Mouse (Mus musculus) C2C12 (cell line): Measurements from ENCODE around the gene Sigirr. TPM values are rescaled to one million over a fixed set of nuclear protein-coding genes. Genes with fewer than 3 reads are reported as not detected.
A peak's percentile ranks its signal among the peaks of the same experiment; 100 is the strongest.

ENCODE experiments used
- H3K27me3 ChIP-seq: one replicate; pipeline ENCODE4 v1.6.1; 2011; ENCODE audit not compliant: control insufficient read depth, insufficient read depth, insufficient read length
- H3K36me3 ChIP-seq: one replicate; pipeline ENCODE4 v1.6.1; 2011; ENCODE audit not compliant: control insufficient read depth, insufficient read depth
- H3K4me3 ChIP-seq: one replicate; pipeline ENCODE4 v1.5.1; 2011; ENCODE audit warnings: mild to moderate bottlenecking, control low read depth; ENCODE audit not compliant: poor library complexity, insufficient read depth, severe bottlenecking
- H3K79me2 ChIP-seq: one replicate; pipeline ENCODE4 v1.6.1; 2011; ENCODE audit not compliant: control insufficient read depth, insufficient read depth
- H3K79me3 ChIP-seq: one replicate; pipeline ENCODE4 v1.6.1; 2011; ENCODE audit warnings: low read depth, control low read depth
- H3ac ChIP-seq: one replicate; pipeline ENCODE3; 2011; ENCODE audit warnings: low read depth; ENCODE audit not compliant: control insufficient read depth, insufficient read length
- CEBPB ChIP-seq: IDR thresholded peaks from one replicate; pipeline ENCODE4 v1.6.1; 2011; ENCODE audit warnings: low read depth, mild to moderate bottlenecking, control low read depth, moderate library complexity
- CTCF ChIP-seq: IDR thresholded peaks from one replicate; pipeline ENCODE4 v1.5.1; 2011; ENCODE audit not compliant: control insufficient read depth, insufficient read depth, insufficient read length
- FOSL1 ChIP-seq: IDR thresholded peaks from one replicate; pipeline ENCODE4 v1.8.0; 2011; ENCODE audit warnings: mild to moderate bottlenecking, low read length; ENCODE audit not compliant: poor library complexity, insufficient read depth, severe bottlenecking
- MAX ChIP-seq: IDR thresholded peaks from one replicate; pipeline ENCODE4 v1.6.1; 2011; ENCODE audit warnings: mild to moderate bottlenecking, control low read depth
- MYOD1 ChIP-seq: IDR thresholded peaks from one replicate; pipeline ENCODE4 v1.6.1; 2011; ENCODE audit warnings: low read depth; ENCODE audit not compliant: control insufficient read depth, insufficient read length
- MYOG ChIP-seq: IDR thresholded peaks from one replicate; pipeline ENCODE4 v1.6.1; 2011; ENCODE audit not compliant: control insufficient read depth, insufficient read length; ENCODE audit errors: extremely low read depth
- USF1 ChIP-seq: IDR thresholded peaks from one replicate; pipeline ENCODE4 v1.6.1; 2011; ENCODE audit warnings: low read depth, mild to moderate bottlenecking, control low read depth, moderate library complexity
- polyA plus RNA-seq: library from polyadenylated mRNA; unstranded; fragments of >200 nt; fragmentation: generic; extraction: Trizol; gene quantifications from one replicate; pipeline ENCODE4 v1.2.1, GENCODE M21; 2012; ENCODE audit warnings: missing spikeins

Gene Sigirr
- polyA plus RNA-seq, 1 experiment, result 13.9 TPM

DNA sequence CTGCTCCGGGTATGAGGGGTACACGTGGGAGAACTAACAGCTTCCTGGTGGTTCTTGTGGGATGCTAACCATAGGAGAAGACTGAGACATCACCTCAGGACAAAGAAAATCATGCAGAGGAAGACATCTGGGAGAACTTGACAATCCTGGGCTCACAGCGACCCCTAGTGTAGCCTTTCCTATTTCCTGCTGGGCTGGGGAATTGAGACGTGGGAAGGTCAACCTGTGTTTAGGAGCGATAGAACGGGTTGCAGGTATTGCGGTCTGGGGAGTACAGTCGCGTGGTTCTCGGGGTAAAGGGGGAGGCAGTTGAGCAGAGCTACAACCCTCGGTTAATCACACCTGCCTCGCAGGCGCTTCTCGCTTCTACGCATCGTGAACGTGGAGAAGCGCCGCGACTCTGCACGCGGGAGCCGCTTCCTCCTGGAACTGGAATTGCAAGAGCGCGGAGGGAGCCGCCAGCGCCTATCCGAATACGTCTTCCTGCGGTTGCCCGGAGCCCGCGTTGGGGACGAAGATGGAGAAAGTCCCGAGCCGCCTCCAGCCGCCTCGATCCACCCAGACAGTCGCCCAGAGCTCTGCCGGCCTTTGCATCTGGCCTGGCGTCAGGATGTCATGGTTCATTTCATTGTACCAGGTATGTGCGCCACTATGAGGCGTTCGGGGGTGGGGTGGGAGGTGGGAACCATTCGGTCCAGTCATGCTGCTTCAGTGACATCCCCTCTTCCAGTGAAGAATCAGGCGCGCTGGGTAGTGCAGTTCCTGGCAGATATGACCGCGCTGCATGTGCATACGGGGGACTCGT lies 30.1 kb downstream of the Sigirr start:
- peak; percentile 43 for TF ChIP-seq CTCF
- TF ChIP-seq MYOD1, result no peak
- H3K79me2 ChIP-seq, result no peaks in the 10 kb centered on the region
- H3K4me3 ChIP-seq, result no peak overlapping the region
- H3K27me3 ChIP-seq, result peaks cover 4% of the 10 kb centered on the region
- peak overlapping the region; percentile 34 for H3ac ChIP-seq
- no peaks in the 10 kb centered on the region for H3K36me3 ChIP-seq
- H3K79me3 ChIP-seq, result no peaks in the 10 kb centered on the region

DNA sequence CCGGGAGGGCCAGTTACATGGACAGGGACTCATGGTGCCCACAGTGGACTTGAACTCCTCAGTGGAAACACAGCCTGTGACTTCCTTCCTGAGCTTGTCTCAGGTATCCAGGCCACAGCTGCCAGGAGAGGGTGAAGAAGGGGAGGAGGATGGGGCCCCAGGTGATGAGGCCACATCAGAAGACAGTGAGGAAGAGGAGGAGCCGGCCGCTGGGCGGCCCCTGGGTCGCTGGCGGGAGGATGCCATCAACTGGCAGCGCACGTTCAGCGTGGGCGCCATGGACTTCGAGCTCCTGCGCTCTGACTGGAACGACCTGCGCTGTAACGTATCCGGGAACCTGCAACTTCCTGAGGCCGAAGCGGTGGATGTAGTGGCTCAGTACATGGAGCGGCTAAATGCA lies 32.0 kb downstream of the Sigirr start:
- no peaks in the 10 kb centered on the region for H3K36me3 ChIP-seq
- H3K79me2 ChIP-seq, result no peaks in the 10 kb centered on the region
- TF ChIP-seq MYOD1, result no peak
- TF ChIP-seq MYOG, result no peak
- H3K79me3 ChIP-seq, result no peaks in the 10 kb centered on the region
- no peak overlapping the region for H3ac ChIP-seq
- peaks cover 4% of the 10 kb centered on the region for H3K27me3 ChIP-seq
- H3K4me3 ChIP-seq, result no peak overlapping the region

GRCm38 (mm10) chr7:141064576-141064975 lies 35.8 kb downstream of the Sigirr start:
- H3ac ChIP-seq, result no peak overlapping the region
- no peak overlapping the region for H3K4me3 ChIP-seq
- no peaks in the 10 kb centered on the region for H3K36me3 ChIP-seq
- H3K79me3 ChIP-seq, result no peaks in the 10 kb centered on the region
- H3K27me3 ChIP-seq, result no peaks in the 10 kb centered on the region
- no peak for TF ChIP-seq MAX
- TF ChIP-seq USF1, result no peak
- TF ChIP-seq MYOG, result no peak
- no peak for TF ChIP-seq FOSL1
- TF ChIP-seq MYOD1, result no peak
- TF ChIP-seq CEBPB, result no peak
- H3K79me2 ChIP-seq, result no peaks in the 10 kb centered on the region

GRCm38 (mm10) chr7:141064175-141064574 lies 36.2 kb downstream of the Sigirr start:
- no peak overlapping the region for H3K4me3 ChIP-seq
- no peak for TF ChIP-seq MYOD1
- no peak for TF ChIP-seq MAX
- no peak overlapping the region for H3ac ChIP-seq
- H3K79me2 ChIP-seq, result no peaks in the 10 kb centered on the region
- no peaks in the 10 kb centered on the region for H3K27me3 ChIP-seq
- H3K36me3 ChIP-seq, result no peaks in the 10 kb centered on the region
- H3K79me3 ChIP-seq, result no peaks in the 10 kb centered on the region

- H3K27me3 ChIP-seq, result no peaks in the 10 kb centered on the region
- TF ChIP-seq USF1 (no peak), MYOD1 (no peak), CTCF (no peak), FOSL1 (no peak), MAX (no peak)
- no peaks in the 10 kb centered on the region for H3K79me3 ChIP-seq
- no peaks in the 10 kb centered on the region for H3K79me2 ChIP-seq
- H3K4me3 ChIP-seq, result no peak overlapping the region
- H3K36me3 ChIP-seq, result no peaks in the 10 kb centered on the region
- H3ac ChIP-seq, result no peak overlapping the region
Measured at GRCm38 (mm10) chr7:141063353-141063752, 37.0 kb downstream of the Sigirr start.

GRCm38 (mm10) chr7:141062525-141062924 lies 37.8 kb downstream of the Sigirr start:
- Histone ChIP-seq H3K79me3 (no peaks in the 10 kb centered on the region), H3ac (no peak overlapping the region), H3K79me2 (no peaks in the 10 kb centered on the region), H3K27me3 (no peaks in the 10 kb centered on the region), H3K36me3 (no peaks in the 10 kb centered on the region), H3K4me3 (no peak overlapping the region)
- TF ChIP-seq CEBPB (no peak), MYOD1 (no peak), CTCF (no peak), MAX (no peak), MYOG (no peak), USF1 (no peak), FOSL1 (no peak)
